Mouse (Mus musculus) spleen, adult 2 months (tissue): ENCODE data around the gene Kti12. TPM values are rescaled to one million over a fixed set of nuclear protein-coding genes. Genes with fewer than 3 reads are reported as not detected.

Source experiments
- DNase-seq, 2 experiments: peaks; one replicate each; pipeline versions ENCODE4 v3.0.0 to v3.0.0-alpha.2; 2012 to 2021; ENCODE audit warnings: low spot score in 2 of 2, low read depth in 1 of 2
- H3K27ac ChIP-seq: fragments of 200-500 bp; 2 replicates; pipeline ENCODE4 v1.5.1; 2012; ENCODE audit warnings: low read length, inconsistent platforms; ENCODE audit not compliant: insufficient read depth
- H3K27me3 ChIP-seq: fragments of 200-500 bp; 2 replicates; pipeline ENCODE4 v1.6.1; 2012; ENCODE audit warnings: mild to moderate bottlenecking, moderate library complexity, low read length, inconsistent platforms; ENCODE audit not compliant: control insufficient read depth, insufficient read depth
- H3K36me3 ChIP-seq: fragments of 200-500 bp; 2 replicates; pipeline ENCODE4 v1.6.1; 2012; ENCODE audit warnings: mild to moderate bottlenecking, low read length, inconsistent platforms; ENCODE audit not compliant: control insufficient read depth, insufficient read depth
- H3K4me1 ChIP-seq: fragments of 200-500 bp; 2 replicates; pipeline ENCODE4 v1.6.1; 2011; ENCODE audit warnings: inconsistent platforms; ENCODE audit not compliant: control insufficient read depth, insufficient read depth, insufficient read length
- H3K4me3 ChIP-seq: fragments of 200-500 bp; 2 replicates; pipeline ENCODE4 v1.5.1; 2011; ENCODE audit warnings: mild to moderate bottlenecking, inconsistent platforms; ENCODE audit not compliant: insufficient read depth, insufficient read length; ENCODE audit errors: extremely low read depth
- CTCF ChIP-seq: fragments of 200-500 bp; IDR thresholded peaks from 2 replicates; pipeline ENCODE4 v1.5.1; 2011; ENCODE audit warnings: mild to moderate bottlenecking, inconsistent platforms; ENCODE audit not compliant: insufficient read depth, insufficient read length, insufficient replicate concordance; ENCODE audit errors: extremely low read depth
- POLR2A ChIP-seq: fragments of 200-500 bp; IDR thresholded peaks from 2 replicates; pipeline ENCODE4 v1.6.1; 2011; ENCODE audit warnings: low read depth, low read length, inconsistent platforms
- WGBS: fragments of 180-500 bp; shearing (Covaris S2); methylation state at CpG from one replicate; pipeline ENCODE4 v1.1.7; 2018; 5-methylcytosine and 5-hydroxymethylcytosine counted together
- polyA plus RNA-seq: library from polyadenylated mRNA; depleted of rRNA; stranded (reverse); fragments of >200 nt; gene quantifications from 2 replicates; pipeline ENCODE4 v1.2.3, GENCODE M21; 2012; rRNA removed

The Kti12 gene
- 32.7 and 44.2 TPM in 2 replicates for polyA plus RNA-seq

GRCm38 (mm10) chr4:108847715-108848504, at the start of gene Kti12:
Kti12 (plus strand) TSS chr4:108847785.
- Histone ChIP-seq H3K36me3 (no peaks in the 10 kb centered on the region), H3K27ac (peak within 1 kb of the TSS; percentile 94), H3K4me3 (peak within 1 kb of the TSS; percentile 100), H3K27me3 (no peaks in the 10 kb centered on the region), H3K4me1 (peaks cover 9% of the 10 kb centered on the region)
- DNase-seq, result peak; percentile 63
- peak; percentile 59 for TF ChIP-seq POLR2A
- TF ChIP-seq CTCF, result no peak
- under 1% methylated on average over 77 of the region's 77 CpGs for WGBS

- peak; percentile 56; the same call in 1 of the 2 replicates for TF ChIP-seq CTCF
- no peak for TF ChIP-seq POLR2A
- peak in 1 of 2 experiments; percentile 55 for DNase-seq
- Histone ChIP-seq H3K4me1 (no peaks in the 10 kb centered on the region), H3K36me3 (no peaks in the 10 kb centered on the region), H3K27me3 (no peaks in the 10 kb centered on the region; the same call in 1 of the 2 replicates), H3K27ac (no peak overlapping the region), H3K4me3 (no peak overlapping the region)
- 53% methylated on average over 2 of the region's 2 CpGs for WGBS
These were observed 49.3 kb upstream of the Kti12 start for GRCm38 (mm10) chr4:108798083-108798830.

GRCm38 (mm10) chr4:108803535-108803934, 44.0 kb upstream of the Kti12 start:
- 87% methylated on average over 2 of the region's 2 CpGs for WGBS
- DNase-seq, result no peak
- Histone ChIP-seq H3K27ac (no peak overlapping the region), H3K27me3 (no peaks in the 10 kb centered on the region; the same call in 1 of the 2 replicates), H3K36me3 (no peaks in the 10 kb centered on the region), H3K4me3 (no peak overlapping the region), H3K4me1 (no peaks in the 10 kb centered on the region)
- no peak for TF ChIP-seq POLR2A
- TF ChIP-seq CTCF, result no peak

- Histone ChIP-seq H3K4me3 (no peak overlapping the region), H3K27ac (no peak overlapping the region), H3K4me1 (no peaks in the 10 kb centered on the region), H3K27me3 (no peaks in the 10 kb centered on the region), H3K36me3 (peaks cover 4% of the 10 kb centered on the region; the same call in 1 of the 2 replicates)
- TF ChIP-seq POLR2A (no peak), CTCF (no peak)
- DNase-seq, result no peak
- WGBS, result 68% methylated on average over 4 of the region's 4 CpGs
These were observed 36.4 kb upstream of the Kti12 start for GRCm38 (mm10) chr4:108811142-108811541.

- peaks cover 4% of the 10 kb centered on the region; the same call in 1 of the 2 replicates for H3K36me3 ChIP-seq
- no peak overlapping the region for H3K4me3 ChIP-seq
- no peak for DNase-seq
- H3K27me3 ChIP-seq, result no peaks in the 10 kb centered on the region
- H3K4me1 ChIP-seq, result no peaks in the 10 kb centered on the region
- TF ChIP-seq CTCF, result no peak
- no peak for TF ChIP-seq POLR2A
- 62% methylated on average over 6 of the region's 6 CpGs for WGBS
- H3K27ac ChIP-seq, result no peak overlapping the region
These were observed 36.0 kb upstream of the Kti12 start for GRCm38 (mm10) chr4:108811550-108811949.

GRCm38 (mm10) chr4:108825677-108826076, 21.9 kb upstream of the Kti12 start:
- Histone ChIP-seq H3K27ac (no peak overlapping the region), H3K4me3 (no peak overlapping the region), H3K36me3 (peaks cover 25% of the 10 kb centered on the region), H3K4me1 (no peaks in the 10 kb centered on the region), H3K27me3 (no peaks in the 10 kb centered on the region; the same call in 1 of the 2 replicates)
- no peak for DNase-seq
- WGBS, result 92% methylated on average over 3 of the region's 3 CpGs
- no peak for TF ChIP-seq CTCF
- TF ChIP-seq POLR2A, result no peak
